Mouse (Mus musculus) Muller cell, postnatal 12 days (primary cell): Measurements from ENCODE around the gene Syce1l.

Experiments used
- DNase-seq: peaks from one replicate; pipeline ENCODE4 v3.0.0-alpha.2; 2015; ENCODE audit errors: inconsistent ontology term

Syce1l gene

DNA sequence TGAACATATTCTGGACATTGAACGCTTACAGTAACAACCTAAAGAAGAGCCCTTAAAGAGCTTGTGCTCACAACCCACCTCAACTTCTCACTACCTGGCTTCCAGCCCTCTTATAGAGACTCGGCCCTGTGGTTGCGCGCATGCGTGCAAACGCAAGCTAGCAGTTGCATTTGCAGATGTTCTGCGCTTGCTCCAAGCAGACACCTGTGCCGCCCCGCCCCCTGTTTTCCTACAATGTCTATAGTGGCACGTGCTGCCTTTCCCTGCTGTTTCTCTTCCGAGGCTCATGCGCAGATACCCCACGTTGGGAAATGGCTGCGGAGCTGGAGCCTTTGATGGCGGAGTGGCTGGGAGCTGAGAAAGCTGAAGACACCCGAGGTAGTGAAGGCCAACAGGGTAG lies at the start of gene Syce1l:
Syce1l (plus strand) TSS at position 288 of the 400 bp plus-strand sequence.
- DNase-seq: no peak

DNA sequence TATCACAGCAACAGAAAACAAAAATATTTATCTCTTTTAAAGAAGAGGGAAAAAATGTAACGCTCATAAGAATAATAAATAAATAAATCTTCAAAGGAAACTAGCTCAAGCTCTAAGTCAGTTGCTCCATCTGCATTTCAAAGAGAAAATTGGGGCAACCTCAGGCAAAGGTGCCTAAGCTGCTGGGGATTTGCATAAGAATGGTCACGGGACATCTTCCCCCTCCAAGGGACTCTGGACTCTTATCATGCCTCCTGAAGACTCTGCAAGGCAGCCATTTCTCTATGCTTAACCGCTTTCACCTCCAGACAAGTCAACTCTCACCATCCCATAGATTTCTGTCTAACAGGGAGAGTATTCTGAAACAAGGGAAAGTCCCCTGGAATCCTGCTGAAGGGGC lies 44.6 kb upstream of the Syce1l start:
- no peak for DNase-seq

DNA sequence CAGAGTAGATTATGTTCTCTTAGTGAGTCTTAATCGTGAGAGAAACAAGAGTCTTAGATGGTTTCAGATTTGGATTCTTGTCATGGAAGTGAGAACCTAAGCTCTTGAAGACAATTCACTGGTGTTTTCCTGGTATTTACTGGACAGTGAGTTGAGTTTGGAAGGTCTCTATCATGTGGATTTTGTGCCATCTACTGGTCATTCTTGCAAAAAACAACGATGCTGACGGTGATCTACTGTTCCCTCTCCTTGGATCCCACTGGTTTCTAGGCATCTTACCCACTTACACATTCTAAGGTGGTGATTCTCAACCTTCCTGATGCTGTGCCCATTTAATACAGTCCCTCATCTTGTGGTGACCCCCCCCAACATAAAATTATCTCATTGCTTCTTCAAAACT lies 10.4 kb upstream of the Syce1l start:
- DNase-seq: peak; percentile 25

DNA sequence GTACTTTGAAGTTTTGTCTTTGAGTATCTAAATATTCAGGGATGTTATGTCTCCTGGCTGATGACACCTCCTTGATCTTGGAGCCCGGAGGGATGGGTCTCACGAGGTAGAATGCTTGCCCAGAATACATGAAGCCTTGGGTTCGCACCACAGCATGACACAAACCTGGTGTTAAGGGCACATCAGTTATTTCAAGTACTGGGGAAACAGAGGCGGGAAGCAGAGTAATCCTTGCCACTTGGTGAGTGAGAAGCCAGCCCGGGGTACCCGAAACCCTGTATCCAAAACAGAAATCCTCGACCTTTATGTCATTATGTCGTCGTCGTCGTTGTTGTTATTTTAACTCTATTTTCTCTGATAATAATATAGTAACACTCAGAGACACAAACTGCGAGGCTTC lies 8.9 kb upstream of the Syce1l start:
- no peak for DNase-seq

DNA sequence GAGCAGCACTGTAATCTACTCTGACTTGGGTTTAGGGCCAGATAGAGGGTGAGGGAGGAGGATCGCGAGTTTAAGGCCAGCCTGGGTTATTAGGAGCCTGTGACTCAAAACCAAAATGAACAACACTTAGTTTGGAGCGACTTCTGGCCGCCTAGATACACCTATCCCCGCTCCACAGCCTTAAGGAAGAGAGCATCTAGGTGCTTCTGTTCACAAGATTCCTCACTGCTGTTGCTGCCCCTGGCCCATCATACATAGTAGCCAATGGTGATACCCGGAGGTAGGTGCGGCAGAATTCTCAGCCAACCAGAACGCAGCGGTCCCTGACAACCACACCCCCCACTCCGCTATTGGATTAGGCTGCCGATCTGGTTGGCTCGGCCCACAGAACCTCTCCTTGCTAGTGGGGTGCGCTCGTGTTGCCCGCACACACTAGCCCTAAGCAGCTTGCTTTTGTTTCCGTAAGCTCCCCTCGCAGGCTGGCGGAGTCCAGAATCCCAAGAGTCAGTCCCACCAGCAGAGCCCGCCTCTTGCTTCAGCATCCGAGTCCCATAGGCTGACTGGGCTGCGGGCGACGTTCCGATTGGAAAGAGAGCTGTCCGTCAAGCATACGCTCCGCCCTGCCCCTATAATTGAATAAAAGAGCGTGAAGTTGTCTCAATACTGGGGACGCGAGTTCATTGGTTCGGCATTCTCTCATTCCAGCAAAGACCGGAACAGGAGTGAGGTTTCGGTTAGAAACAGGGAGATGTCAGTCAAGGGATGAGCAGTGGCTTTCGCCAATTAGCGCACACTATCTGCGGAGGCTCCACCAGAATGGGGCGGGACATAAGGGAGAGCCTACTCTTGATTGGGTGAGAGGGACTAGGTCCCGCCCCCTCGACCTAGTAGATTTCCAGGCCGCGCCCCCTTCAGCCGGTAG lies 8.1 kb upstream of the Syce1l start, which contains the start of gene Mon1b:
Mon1b (plus strand) TSS at position 918 of the 922 bp plus-strand sequence.
- DNase-seq: peak; percentile 99

DNA sequence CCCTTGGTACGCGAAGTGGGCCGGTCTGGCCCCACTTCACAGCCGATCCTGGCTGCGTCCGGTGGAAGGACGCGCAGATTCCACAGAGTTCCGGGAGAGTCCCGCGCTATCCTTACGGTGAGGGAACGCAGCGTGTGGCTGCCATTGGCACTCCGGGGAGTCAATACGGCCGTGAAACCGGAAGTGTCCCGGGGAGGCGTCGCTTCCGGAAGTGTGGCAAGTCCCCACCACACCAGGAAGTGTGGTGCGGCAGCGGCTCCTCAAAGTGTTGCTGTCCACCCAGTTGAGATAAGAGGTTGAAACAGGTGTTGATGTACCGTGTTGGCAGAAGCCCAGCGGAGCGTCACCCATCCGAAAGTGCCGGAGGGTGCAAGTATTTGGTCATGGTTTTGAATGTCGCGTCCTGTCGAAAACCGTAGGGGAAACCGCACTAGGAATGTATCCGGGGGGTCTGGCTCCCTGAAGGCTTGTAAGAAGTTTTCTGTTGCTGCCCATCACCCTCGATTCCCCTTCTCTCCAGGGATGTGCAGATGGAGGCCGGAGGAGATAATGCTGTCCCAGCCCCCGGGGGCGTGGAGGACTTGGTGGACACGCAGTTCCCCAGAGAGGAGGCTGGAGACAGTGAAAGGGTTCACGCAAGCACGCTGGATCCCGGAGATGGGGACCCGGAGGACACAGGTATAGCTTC lies 7.3 kb upstream of the Syce1l start:
- DNase-seq: no peak

DNA sequence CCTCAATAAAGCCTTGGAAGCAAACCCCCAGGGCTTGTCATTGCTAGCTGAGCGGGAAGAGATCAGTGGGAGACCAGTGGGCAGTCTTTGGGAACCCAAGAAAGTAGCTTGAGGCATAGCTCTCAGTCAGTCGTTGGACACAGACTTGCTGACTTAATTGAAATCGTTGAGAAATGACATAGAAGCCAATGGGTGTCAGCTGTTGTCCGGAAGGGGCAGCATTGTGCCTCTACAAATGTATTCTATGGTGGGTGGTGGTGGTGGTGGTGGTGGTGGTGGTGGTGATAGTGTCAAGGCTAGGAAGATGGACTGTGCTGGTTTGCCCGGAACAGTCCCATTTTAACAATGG lies 6.8 kb upstream of the Syce1l start:
- no peak for DNase-seq

DNA sequence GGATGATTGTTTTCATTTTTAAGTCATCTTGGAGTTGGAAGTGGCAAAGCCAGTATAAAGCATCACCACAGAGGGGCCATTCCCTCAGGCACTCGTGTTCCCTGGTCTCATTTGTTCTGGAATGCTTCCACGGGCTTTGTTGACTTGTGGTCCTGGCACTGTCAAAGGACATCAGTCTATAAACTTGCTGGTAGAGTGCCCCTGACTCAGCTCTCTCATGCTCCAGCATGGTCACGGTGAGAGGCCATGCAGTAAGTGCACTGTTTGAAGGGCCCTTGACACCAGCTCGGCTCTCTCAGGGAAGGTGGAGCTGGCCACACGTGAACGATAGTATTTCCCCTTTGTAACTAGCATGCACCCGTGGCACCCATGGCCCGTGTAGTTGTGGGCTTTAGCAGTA lies 2.7 kb upstream of the Syce1l start:
- no peak for DNase-seq

DNA sequence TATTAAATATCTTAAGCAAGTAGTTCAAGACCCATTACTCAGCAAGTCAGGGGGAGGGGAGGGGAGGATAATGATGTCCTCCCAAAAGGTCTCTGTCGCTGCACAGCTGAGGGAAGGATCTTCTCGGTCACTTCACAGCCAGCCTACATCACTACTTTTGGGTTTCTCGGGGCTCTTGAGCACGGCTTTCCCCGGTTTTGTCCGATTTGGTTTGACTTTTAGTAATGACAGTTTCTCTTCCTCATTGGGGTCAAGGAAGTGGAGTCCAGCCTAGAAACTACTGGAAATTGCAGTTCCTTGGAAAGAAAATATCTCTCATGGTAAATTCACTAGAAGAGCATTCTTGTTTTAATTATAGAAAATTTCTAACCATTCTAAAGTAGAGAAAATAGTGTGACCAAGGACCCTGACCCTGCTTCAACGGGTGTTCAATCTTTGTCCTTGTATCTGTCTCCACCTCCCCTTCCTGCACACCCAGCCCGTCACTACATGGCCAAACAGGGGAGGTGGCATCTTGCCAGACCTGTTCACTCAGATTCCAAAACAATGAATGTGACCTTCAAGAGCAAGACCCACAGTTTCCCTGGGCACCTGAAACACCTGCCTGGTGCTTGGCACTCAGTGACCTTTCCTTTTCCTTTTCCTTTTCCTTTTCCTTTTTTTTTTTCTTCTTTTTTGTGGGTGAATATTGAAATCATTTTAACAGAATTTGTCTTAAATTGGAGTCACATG lies 632 bp downstream of the Syce1l start:
- no peak for DNase-seq

DNA sequence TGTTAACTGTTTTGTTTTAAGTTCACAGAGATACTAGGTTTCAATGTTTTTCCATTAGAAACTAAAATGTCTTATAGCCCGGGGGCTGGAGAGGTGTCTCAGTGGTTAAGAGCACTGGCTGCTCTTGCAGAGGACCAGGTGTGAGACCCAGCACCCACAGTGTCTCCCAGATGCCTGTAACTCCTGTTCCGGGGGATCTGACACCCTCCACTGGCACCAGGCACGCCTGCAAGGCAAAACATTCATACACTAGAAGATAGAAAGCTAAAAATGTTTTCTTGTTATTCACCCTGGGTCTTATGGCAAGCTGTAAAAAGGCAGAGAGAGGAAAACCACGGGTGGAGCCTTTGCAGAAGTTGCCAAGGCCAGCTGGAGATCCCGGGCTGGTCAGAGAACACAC lies 2.2 kb downstream of the Syce1l start:
- no peak for DNase-seq

DNA sequence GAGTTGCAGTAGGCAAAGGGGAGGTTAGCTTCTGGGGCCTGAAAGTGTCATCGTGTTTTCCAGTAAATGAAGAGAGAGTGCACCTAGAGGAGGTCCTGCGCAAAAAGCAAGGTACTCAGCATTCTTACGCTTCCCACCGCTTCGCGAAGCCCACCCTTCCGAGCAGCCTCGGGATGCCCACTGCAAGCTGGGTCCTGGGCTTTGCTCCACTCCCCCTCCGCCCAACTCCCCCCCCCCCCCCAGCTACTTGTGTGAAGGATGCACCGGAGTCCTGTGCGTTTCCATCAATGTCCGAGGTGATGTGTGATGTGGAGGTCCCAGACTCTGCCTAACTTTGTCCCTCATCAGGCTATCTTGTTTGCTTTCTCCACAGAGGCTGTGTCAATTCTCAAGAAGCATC lies 9.4 kb downstream of the Syce1l start:
- no peak for DNase-seq

DNA sequence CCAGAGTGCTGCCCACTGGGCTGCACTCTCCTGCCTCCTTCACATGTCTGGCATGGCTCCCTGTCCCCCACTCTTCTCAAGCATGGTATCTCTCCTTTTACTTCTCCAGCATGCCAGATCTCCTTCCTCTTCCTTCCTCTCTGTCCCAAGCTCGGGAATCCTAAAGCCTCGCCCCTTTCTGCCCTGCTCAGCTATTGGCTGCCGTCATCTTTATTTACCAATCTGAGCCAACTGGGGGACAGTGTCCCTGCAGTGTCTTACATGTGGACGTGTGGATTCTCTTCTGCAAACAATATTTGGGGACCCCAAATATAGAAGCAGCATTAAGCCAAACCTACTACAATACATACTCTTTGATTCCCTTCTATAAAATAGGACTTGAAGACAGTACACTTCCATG lies 10.1 kb downstream of the Syce1l start:
- DNase-seq: no peak

DNA sequence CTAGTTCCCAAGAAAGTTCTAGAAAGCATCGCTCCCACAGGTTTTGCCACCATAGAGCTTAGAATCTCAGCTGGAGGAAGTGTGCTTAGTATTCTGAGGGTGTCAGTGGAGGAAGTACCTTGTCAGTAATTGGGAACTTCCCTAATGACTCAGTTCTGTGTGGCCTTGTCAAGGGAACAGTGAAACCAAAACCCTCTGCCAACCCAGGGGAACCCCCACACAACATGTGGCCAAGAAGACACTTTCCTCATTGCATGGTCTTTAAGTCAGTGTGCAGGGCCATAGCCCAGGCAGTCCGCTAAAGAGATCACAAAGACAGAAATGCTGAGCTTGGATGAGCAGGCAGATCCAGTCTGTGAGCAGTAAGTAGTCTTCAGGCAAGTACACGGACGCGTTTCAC lies 13.1 kb downstream of the Syce1l start:
- no peak for DNase-seq

DNA sequence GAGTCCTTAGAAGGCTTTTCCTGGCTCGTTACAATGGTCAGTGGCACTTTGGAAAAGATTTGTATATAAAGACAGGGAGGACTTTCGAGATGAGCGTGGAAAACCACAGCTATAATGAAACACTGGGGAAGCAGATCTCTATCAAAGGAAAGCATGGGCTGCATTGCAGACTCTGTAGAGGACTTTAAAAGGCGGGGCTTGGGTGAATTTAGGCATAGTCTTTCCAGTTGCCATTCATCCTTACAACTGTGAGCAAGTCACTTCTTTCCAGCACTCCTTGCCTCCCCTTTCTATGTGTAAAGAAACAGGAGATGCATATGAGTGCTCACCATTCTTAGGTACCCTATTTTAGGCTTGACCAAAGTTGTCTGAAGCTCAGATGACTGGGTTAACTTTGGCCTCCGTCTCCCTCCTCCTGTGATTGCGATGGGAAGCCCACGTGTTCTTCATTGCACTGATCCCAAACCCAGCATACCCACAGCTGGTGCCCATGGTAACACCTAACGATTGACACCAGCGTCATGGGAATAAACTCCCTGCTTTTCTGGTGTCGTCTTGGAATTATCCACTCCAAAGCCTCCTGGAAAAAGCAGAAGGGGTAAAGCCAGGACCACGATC lies 13.8 kb downstream of the Syce1l start:
- DNase-seq: no peak

DNA sequence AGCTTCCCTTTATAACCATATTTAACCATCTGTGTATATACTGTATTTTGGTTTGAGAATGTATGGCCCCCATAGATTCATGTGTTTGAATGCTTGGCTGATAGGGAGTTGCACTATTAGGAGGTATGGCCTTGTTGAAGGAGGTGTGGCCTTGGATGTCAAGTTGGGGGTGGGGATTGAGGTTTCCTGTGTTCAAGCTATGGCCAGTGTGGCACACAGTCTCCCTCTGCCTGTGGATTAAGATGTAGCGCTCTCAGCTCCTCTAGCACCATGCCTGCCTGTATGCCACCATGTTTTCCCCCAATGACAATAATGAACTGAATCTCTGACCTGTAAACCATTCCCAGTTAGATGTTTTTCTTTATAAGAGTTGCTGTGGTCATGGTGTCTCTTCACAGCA lies 17.1 kb downstream of the Syce1l start:
- DNase-seq: no peak

DNA sequence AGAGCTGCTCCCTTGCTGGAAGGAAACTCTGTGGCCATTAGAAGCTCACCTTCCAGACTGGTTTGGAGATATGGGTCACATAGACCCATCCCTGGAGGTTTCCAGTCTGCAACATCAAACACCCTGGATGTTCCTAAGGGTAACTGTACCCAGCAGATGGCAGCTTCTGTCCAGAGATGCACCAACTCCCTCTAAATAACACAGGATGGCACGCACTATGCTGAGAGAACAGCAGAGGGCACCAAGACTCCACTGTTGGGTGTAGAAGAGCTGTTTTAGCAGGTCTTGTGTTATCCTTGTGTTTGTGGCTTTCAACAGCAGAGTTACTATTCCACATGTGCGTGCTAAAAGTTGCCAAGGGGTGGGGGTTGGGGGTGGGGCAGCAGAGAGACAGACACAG lies 21.5 kb downstream of the Syce1l start:
- peak; percentile 89 for DNase-seq

DNA sequence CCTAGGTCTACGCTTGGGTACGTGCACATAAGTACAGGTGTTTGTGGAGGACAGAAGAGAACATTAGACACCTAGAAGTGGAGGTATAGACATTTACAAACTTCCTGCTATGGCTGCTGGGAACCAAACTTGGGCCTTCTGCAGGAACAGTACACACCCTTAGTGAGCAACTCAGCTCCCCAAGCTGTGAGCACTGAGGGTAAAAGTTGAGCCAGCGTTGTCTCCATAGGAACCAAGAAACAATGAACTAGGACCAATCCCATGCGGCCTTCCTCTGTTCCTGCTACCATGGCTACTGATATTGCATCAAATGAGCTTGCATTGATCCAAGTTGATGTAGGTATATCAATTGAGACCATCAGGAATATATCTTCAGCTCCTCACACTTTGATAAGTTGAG lies 22.0 kb downstream of the Syce1l start:
- no peak for DNase-seq

DNA sequence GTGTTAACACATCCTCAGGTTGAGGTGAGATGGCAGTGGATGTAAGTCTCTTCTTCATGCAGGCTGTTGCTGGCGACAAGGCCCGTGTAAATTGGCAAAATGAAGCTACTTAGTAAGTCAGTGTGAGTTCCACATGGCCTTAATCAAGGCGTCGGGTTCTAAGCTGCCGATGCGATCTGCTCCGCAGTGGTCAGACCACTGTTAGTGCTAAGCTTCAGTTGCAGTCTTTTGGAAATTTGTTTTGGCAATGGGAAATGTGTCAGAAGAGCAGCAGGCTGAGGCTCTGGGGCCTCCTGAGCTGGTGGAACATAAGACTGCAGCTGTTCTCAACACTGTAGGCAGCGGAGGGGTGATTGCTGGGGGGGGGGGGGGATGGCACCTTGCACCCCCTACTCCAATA lies 22.9 kb downstream of the Syce1l start:
- no peak for DNase-seq

DNA sequence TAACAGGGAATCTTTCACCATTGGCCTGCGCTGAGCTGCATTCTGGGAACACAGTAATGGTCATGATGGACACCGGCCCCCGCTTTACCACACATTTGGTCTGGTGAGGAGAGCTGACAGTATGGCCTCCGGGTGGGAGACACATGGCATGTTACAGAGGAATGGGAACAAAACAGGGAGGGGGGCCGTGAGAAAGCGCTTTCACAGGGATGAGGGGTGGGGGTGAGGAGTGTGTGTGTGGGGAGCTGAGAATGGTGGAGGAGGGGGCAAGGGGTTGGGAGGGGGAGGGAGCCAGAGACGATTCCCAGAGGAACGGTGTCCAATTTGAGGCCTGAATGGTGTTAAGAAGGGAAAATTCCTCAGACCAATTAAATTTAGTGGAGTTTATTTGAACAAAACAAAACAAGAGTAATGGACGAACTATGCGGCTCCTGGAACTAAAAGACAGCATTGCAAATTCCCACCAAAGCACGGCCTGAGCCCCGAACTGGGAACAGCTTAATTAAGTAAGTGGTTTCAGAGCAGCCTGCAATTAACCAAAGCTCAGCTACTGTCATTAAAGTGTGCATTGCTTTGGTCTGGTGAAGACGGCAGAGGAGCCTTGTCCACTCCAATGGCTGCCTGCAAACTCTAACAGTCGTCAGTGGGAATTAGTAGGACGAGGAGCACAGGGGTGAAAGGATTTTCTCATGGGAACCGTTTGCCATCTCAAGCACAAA lies 23.9 kb downstream of the Syce1l start:
- DNase-seq: peak; percentile 69

DNA sequence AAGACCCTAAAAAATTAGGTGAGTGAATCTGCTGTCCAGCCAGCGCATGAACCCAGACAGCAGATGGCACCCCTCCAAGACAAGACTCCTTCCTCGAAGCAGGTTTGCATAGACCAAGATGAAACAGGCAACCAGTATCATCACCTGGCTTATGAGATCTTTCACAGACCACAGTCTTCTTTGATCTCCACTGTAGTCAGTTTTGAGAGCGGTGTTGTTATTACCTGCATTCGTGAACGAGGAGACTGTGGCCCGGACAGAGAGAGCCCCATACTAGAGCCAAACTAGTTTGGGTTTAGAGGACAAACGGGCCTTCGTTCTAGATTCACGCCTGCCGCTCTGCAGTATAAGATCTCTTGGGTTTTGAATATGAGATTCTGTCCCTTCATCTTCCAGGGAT lies 26.9 kb downstream of the Syce1l start:
- no peak for DNase-seq

DNA sequence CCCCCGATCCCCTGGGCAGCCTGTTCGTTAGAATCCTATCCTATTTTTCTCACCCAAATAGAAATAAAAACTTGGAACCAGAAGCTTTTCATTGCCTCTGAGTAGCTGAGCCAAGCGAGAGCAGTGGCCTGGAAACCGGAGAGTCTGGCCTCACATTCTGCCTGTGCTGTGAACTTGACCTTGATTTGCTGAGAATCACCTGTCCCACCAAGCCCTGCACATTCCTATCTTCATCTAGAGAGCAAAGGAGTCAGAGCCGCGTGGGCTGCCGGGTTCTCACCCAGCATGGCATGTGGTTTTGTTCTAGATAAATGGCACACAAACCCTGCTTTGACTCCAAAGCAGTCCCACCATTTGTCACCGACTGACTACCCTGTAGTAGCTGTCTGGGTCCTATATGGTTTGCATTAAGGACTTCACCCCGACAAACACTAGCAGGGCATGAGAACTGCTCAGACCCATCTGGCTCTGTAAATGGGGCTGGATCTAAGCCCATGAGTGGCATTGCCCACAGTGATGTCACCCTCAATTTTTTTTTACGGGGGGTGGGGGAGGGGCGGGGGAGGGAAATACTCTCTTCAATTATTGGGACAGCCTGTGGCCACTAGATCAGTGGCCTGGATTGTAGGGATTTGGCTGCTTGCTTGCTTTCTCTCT lies 29.7 kb downstream of the Syce1l start:
- peak; percentile 92 for DNase-seq
